Mouse (Mus musculus) liver, embryonic 14.5 days (tissue): Measurements from ENCODE around the gene Ptpn5.

Source experiments
- CTCF ChIP-seq: IDR thresholded peaks from 2 replicates; pipeline ENCODE4 v1.5.1; 2016; ENCODE audit warnings: antibody characterized with exemption, low read depth, control low read depth
- EP300 ChIP-seq: IDR thresholded peaks from 2 replicates; pipeline ENCODE4 v1.6.1; 2016; ENCODE audit warnings: antibody characterized with exemption, low read depth

- no peak for TF ChIP-seq CTCF
- TF ChIP-seq EP300: no peak
Observed at GRCm38 (mm10) chr7:47094969-47095368, 38.5 kb downstream of the Ptpn5 start.
